Mouse (Mus musculus): ENCODE data around the gene Tsn.

DNA sequence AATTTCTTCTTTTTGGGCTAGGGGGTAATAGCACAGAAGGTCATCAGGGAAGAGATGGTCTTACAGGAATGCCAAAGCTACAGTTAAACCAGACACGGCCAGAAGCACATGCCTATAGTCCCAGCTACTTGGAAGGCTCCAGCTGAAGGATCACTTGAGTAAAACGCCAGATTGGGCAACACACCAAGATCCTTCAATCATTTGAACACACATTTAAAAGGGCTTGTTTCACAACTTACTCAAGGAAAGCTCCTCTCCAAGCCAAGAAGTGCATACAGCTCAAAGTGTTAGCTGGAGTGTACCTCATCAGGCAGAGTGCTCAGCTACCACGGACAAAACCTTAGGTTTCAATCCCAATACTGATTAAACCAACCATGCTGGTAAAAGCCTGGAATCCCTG lies 14.9 kb downstream of the Tsn start:
- no peak for TF ChIP-seq POLR2A (IDR thresholded peaks at IDR 0.05; ENCODE audit: insufficient read depth, low read length)
- TF ChIP-seq CTCF (IDR thresholded peaks at IDR 0.05; ENCODE audit: low read depth, low read length): no peak
- TF ChIP-seq EP300 (IDR thresholded peaks at IDR 0.05; ENCODE audit: insufficient read depth, low read depth, low read length): no peak

Data from ES-Bruce4 (cell line).